Mouse (Mus musculus) adrenal gland, postnatal 36 days (tissue): ENCODE results near the gene Srebf2. TPM values are rescaled to one million over a fixed set of nuclear protein-coding genes. Genes with fewer than 3 reads are reported as not detected.

ENCODE experiments used
- DNase-seq, 2 experiments: peaks; one replicate each; pipeline ENCODE4 v3.0.0; 2021; ENCODE audit warnings: mixed read lengths in 1 of 2
- total RNA-seq, 2 experiments: library from RNA; stranded (reverse); gene quantifications; 2 replicates each; pipeline ENCODE4 v1.2.3; 2021

Srebf2 gene
- total RNA-seq, 2 experiments from 2014 or later, result 80.3 to 113 TPM

DNA sequence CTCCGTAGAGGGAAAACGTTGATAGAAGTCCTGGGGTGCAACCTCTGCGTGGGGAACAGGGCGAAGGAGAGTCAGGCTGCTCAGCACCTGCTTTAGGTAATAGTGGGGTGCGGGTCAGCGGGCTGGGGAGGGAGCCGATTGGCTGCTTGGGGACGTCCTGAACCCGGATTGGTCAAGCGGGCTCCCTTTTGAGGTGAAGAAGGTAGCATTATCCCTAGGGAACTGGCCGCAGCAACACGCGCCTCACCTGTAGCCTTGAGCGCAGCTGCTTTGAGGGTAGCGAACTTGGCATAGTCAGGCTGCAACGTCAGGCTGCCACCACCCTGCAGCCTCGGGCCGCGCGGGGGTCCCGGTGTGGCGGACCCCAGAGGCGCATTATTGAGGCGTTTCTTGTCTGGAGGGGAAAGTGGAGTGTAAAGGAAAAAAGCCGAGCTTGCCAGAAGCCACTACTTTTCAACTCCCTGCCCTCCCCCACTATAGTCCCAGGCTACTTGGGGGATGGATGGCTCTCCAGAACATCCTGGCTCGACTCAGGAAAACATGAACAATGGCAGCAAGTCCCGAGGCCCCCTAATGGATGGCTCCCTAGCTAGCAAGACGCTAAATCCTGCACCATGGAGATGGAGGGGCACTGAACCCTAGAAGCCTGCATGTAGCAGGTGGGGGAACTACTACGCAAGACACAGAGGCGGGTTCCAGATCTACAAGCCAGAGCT is 60.7 kb downstream of the Srebf2 start:
- DNase-seq, result no peak

DNA sequence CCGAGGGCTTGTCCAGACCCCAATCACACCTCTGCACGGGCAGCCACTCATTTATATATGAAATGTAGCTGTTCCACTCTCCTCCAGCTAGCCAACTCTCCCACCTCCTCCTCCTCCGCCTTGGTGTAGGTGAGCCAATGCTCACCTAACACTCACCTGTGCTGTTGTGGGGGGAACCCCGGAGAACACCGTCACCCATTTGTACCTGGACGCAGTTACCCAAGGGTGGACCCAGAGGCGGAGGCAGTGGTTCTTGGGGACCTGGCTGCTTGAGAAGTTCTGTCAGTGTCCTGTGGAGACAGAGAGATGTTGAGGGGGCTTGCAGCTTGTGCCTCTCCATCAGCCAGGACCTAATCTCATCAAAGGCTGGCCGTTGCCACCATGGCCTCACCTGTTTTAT is 61.3 kb downstream of the Srebf2 start:
- no peak for DNase-seq

DNA sequence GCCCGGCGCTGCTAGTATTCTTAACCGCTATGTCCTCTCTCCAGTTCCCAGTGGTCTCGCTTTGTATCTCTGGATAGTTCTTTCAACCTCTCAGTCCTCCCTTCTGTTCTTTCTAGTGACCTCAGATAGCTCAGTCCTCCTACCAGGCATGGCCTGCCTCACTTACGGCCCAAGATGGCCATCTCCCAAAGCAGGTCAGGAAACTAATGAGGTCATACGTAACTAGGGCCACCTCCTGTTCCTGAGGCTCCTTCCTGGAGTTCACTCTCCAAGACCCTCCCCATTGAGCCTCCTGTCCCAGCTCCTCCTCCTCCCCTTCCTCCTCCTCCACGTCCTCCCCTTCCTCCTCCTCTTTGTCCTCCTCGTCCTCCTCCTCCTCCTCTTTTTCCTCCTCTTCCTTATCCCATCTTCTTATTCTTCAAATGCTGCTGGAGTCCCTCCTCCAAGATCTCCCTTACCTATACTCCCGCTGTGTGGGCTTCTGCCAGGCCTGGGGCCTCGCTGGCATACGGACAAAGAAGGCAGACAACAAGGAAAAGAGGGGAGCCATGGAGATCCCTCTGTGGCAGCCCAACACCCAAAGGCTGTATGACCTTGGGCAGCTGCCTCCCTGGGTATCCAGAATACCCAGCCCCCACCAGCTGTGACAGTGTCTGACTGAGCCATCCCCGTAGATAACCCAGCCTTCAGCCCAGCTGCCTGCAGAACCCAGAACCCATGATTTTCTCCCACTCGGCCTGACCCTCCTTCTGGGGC is 62.5 kb downstream of the Srebf2 start:
- no peak for DNase-seq

DNA sequence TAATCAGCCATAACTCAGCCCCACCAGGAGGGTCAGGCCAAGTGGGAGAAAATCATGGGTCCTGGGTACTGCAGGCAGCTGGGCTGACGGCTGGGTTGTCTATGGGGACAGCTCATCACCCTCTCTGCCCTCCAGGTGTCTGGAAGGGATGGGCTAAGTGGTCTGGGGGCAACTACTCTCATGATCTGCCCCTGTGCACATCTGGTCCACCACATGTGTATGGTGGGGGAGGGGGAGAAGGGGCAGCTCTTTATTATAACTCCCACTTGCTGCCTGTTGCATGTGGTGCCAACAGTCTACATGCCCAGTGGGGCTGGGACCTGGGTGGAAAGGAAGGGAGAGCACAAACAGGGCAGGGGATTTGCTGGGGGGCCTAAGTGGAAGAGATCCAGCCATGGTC is 63.8 kb downstream of the Srebf2 start:
- DNase-seq, result no peak

GRCm38 (mm10) chr15:82211281-82211680 is 64.3 kb downstream of the Srebf2 start:
- no peak for DNase-seq

DNA sequence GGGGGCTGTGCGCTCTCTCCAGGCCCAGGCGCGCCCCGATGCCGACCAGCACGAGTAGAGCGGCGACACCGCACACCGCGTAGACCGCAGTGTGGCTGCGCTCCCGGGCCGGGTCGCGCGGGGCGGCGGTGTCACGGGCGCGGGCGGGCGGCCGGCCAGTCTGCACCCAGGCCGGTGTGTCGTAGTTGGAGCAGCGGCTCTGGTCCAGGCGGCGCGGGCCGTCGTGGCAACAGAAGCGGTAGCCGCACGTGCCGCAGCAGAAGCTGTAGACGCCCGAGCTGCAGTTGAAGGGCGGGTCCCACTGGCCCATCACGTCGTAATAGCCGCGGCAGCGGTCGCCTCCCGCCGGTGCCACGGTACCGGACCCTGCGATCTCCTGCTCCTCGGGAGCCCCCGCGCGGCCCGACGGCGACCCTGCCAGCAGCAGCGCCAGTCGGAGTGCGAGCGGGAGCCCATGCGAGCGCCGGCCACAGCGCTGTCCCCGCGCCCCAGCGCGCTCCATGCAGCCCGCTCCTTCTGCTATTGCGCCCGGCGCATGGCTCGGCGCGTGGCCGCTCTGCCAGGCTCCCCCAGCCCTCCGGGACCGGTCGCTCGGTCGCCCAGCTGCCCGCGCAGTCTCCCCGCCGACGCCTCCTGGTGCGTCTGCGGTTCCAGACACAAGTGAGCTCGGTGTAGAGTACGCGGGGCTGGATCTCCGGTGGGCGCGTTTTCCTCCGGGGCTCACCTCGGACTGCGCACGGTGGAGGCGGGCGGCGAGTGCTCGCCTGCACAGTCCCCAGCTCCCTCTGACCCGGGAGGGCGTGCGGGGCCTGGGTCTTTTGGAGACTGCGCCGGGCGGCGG is 65.2 kb downstream of the Srebf2 start:
- DNase-seq, result peak; percentile 17 to 25

DNA sequence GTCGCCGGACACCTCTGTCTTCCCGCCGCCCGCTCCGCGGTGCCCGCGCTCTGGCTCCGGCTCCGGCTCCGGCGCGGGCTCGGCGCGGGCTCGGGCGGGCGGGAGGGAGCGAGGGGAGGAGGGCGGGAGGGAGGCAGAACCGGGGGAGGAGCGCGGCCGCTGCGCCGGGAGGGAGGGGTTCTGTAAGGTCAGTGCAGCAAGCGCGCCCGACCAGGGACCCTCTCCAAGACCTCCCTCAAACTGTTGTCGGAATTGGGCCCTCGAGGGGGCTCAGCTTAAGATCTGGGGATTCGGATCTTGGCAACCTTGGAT is 65.7 kb downstream of the Srebf2 start, which contains the start of gene Shisa8:
TSS of gene Shisa8 (minus strand) at position 64 of the 312 bp plus-strand sequence.
- DNase-seq, result peak; percentile 24 to 48

DNA sequence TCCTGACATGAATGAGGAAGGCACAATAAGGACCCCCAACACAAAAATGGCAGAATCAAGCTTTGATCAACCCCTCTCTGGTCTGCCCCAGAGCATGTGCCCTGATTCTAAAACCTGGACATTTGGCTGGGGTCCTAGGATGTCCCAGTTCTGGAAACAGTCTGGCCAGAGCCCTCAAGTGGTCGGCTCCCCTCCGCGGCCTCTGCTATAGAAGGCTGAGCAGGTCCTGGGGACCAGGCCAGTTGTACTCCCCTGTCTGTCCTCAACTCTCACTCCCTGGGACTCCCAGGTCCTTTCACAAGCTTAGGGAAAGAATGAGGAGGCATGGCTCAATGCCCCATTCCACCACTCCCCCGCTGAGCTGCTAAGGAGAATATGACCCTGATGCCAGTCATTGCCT is 66.2 kb downstream of the Srebf2 start:
- DNase-seq, result no peak

DNA sequence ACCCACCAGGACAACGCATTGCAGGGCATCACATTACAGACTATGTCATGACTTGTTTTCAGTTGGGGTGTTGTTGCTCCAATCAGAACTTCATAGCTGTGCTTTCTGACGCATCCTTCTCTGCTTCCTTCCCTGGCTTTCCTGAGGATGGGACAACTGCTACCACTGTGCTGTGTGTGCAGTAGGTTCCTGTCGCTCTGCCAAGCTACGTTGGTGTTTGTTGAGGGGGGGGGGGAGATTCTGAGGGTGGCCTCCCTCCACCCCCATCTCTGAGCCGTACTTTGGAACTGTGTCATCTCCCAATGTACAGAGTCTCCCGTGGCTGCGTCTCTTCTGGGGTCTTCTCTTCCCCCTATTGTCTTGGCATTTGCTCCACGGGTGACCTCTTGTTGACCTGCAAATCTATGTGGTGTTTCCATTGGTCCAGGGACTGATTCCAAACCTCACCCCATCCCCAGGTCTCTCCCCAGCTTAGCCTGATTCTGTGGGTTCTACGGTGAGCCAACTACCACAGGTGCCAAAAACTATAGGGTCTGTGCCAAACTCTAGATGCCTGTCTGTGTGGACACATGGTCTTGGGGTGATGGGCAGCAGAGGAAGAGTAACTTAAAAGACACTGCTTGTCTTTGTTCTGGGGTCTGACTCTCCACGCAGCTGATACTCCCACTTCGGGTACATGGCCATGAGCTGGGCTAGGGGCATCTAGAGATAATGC is 68.5 kb downstream of the Srebf2 start:
- DNase-seq, result no peak

GRCm38 (mm10) chr15:82216142-82216827 is 69.3 kb downstream of the Srebf2 start:
- no peak for DNase-seq

DNA sequence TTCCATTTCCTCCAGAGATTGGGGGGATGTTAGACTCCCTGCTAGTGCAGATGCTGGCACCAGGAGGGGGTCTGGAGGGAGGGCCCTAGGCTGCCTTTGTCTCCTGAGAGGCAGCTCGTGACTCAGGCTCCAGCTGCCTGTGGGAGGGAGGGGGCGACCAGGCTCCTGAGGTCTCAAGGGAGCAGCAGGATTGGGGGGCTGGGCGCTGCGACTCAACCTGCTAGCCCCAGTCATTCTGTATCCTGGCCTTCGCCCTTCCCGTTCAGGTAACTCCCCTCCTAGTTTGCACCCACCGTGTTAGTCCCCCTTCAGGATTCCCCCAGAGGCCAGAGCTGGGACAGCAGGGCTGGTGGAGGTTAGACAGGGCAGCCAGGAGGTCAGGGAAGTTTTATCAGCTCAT is 70.1 kb downstream of the Srebf2 start:
- DNase-seq, result no peak

DNA sequence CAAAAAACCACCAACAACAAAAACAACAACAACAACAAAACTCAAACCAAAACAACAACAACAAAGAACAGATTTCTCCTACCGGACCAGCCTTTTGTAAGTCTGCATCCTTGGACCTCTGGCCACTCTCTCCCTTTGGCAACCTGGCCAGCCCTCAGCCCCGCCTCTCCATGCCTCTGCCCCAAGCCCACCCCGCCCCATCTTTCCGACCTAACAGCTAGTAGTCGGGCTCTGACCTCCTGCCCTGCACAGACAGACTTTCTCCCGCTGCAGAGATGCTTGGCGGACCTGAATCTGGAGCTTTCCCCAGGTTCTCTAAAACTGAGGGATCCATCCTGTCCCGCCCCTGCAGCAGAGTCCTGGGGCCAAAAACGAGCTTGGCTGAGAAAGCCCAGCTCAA is 71.0 kb downstream of the Srebf2 start:
- no peak for DNase-seq

DNA sequence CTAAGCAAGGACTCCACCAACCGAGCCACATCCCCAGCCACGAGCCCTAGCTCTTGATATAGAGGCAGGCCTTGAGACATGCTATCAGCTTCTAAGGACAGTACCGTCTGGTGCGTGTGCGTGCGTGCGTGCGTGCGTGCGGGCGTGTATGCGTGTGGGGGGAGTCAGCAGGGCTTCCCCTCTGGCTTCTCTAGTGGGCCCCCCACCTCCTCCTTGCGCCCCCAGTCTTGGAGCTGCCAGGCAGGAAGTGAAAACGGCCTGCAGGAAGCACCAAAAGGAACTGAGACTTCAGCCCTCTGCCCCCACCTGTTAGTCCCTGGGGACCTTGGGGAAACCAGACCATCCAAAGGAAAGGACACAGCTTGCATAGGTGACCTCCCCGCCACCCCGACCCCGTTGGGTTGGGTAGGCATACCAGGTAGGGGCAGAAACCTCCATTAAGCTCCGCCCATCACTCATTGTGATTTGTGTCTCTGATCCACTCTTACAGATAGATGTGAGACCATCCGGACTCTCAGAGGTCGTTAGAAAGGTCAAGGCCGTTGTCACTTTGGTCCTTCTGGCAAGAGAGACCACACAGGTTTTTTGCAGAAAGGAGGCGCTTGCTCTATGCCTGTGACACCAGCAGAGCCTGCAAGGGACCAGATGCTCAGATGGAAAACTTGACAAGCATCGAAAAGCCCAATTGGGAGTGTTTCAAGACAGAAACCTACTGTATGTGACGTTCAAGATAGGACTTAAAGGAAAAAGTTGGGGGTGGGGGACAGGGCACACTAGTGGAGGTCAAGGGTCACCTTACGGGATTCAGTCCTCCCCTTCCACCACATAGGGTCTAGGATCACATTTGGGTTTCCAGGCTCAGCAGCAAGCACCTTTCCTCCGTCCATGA is 72.0 kb downstream of the Srebf2 start:
- no peak for DNase-seq

DNA sequence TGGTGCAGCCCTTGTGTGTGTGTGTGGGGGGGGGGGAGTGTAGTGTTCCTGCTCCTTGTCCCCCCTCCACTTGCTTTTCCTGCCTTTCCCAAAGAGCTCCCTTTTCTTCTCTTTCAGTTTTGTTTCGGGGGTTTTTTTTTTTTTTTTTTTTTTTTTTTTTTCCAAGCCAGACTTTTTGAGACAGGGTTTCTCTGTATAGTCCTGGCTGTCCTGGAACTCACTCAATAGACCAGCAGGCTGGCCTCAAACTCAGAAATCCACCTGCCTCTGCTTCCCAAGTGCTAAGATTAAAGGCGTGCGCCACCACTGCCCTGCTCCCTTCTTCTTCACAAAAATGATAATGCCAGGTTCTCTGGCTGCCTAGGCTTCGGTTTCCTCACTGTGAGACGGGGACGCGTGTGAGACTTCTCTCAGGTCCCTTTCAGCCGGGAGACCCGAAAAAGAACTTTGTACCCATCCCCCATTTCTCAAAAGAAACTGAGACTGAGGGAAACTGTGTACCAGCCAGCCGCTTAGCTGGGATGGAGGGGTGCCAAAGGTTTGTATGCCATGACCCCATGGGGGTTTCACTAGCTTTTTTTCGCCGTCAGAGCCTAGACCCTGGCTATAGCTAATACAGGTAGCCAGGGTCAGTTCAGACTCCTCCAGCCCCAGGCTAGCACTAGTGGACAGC is 73.2 kb downstream of the Srebf2 start:
- DNase-seq, result no peak

DNA sequence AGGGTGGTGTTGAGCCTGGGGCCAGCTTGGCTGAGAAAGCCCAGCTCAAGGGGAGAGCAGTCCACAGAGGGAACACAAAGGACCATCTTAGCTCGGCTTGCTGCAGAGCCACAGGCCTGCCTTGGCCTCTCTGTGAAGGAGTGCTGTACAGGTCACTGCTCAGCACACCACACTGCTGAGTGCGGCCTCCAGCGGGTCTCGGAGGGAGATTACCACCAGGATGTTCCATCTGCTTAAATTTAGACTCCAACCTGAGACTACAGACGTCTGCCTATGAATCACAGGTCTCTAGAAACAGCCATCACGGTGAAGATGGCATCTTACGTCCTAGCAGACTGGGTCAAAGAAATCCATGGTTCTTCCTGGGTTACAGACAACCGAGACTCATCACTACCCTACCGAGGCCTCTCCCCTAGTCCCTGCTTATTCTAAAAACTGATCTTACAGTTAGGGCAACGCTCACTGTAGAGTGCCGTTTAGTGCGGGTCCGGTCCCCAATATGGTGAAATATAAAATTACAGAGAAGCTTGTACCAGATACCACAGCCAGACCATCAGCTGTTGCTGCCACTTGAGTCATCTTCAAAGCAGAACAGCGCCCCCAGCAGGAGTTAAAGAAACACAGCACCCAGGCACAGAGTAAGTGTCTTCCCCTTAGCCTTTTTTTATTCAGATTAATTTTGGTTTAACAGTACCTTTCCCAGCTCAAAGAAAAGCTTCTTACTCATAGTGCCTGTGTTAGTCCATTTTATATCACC is 74.3 kb downstream of the Srebf2 start:
- DNase-seq, result no peak

DNA sequence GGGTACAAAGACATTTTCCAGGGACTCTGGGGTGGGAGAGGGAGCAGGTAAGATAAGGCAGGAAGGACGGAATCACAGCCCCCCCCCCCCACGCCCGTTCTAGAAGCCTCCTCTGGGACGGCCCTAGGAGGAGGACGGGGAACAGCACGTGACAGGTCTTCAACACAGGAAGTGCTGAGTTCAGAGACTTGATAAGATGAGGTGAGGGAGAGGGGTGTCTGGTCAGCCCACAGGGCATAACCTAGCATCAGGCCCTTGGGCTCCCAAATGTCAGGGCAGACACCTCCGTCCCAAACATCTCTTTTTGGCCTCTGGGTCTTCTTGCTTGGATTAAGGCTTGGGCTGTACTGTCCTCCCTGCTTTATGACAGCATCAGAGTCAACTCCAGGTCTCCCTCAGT is 76.3 kb downstream of the Srebf2 start:
- no peak for DNase-seq

DNA sequence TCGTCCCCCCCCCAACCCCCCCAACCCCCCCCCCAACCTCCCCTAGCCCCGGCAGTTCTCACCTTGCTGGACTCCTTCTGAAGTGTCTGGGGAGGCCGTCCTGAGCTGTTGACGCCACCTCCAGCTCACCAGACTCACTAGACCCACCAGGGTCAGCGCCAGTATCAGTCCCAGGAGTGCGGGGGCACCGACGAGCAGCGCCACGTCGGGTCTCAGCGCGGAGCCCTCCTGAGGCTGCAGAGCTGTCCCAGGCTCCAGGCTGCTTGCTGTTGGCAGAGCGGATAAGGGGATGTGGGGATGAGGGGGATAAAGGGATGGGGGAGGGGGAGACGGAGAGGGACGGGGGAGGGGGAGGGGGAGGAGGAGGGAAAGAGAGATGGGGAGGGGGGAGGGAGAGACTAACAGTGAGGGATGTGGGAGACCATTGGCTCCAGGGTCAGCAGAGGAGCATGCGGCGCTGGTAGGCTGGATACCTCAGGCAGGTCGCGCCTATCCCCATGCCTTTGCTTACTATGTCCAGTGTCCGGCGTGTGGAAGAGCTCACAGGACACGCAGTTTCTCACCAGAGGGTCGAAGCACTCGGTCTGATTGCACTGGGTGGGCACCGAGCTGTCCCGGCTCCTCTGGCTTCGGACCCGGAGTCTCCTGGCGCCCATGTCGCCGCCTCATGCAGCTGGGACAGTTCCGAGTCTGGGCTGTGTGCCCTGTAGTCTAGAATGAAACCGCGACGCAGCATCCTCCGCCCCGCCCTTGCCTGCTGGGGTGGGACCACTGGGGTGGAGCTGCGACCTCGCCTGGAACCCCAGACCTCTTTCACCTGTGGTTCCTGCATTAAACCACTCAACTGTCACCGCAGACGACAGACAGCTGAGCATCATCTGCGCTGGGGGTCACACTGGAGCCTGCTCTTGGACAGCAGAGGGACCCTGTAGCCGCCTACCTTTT is 76.9 kb downstream of the Srebf2 start, which contains the start of gene Tnfrsf13c:
TSS of gene Tnfrsf13c (minus strand) at position 713 of the 945 bp plus-strand sequence.
- peak in 1 of 2 experiments; percentile 31 for DNase-seq
